Mouse (Mus musculus) large intestine, adult 2 months (tissue): Measurements from ENCODE around the gene Mall. TPM values are rescaled to one million over a fixed set of nuclear protein-coding genes. Genes with fewer than 3 reads are reported as not detected.

Experiments
- polyA plus RNA-seq: library from polyadenylated mRNA; depleted of rRNA; stranded (reverse); fragments of >200 nt; gene quantifications from 2 replicates; pipeline ENCODE4 v1.2.3, GENCODE M21; 2012; rRNA removed

The Mall gene
- polyA plus RNA-seq, 1 experiment = 299 TPM

Other genes starting within 250 kb of the Mall start
- 1.2 TPM in 2 replicates for gene Kcnip3, start 207.8 kb downstream of the Mall start, polyA plus RNA-seq
- 0.09 and 0.15 TPM in 2 replicates for gene Prom2, start 188.5 kb downstream of the Mall start, polyA plus RNA-seq
- 1.7 and 3.1 TPM in 2 replicates for gene Zfp661, start 142.8 kb downstream of the Mall start, polyA plus RNA-seq
- gene Mrps5, start 142.7 kb downstream of the Mall start, polyA plus RNA-seq = 58.7 and 66.7 TPM in 2 replicates
- gene Mal, start 73.2 kb downstream of the Mall start, polyA plus RNA-seq = 0.51 and 5.1 TPM in 2 replicates
- 3.5 and 4.2 TPM in 2 replicates for gene Nphp1, start 59.0 kb upstream of the Mall start, polyA plus RNA-seq
- gene Mtln, start 62.6 kb upstream of the Mall start, polyA plus RNA-seq = 63.0 and 70.6 TPM in 2 replicates
- gene Bub1, start 101.9 kb upstream of the Mall start, polyA plus RNA-seq = 4.3 and 7.0 TPM in 2 replicates
- 0.17 and 0.26 TPM in 2 replicates for gene Acoxl, start 108.9 kb upstream of the Mall start, polyA plus RNA-seq